Mouse (Mus musculus) spleen, adult 2 months (tissue): ENCODE data around the gene Olfr800.

Source experiments
- CTCF ChIP-seq: fragments of 200-500 bp; IDR thresholded peaks from 2 replicates; pipeline ENCODE4 v1.5.1; 2011; ENCODE audit warnings: mild to moderate bottlenecking, inconsistent platforms; ENCODE audit not compliant: insufficient read depth, insufficient read length, insufficient replicate concordance; ENCODE audit errors: extremely low read depth
- POLR2A ChIP-seq: fragments of 200-500 bp; IDR thresholded peaks from 2 replicates; pipeline ENCODE4 v1.6.1; 2011; ENCODE audit warnings: low read depth, low read length, inconsistent platforms

- no peak for TF ChIP-seq POLR2A
- no peak for TF ChIP-seq CTCF
Observed at GRCm38 (mm10) chr10:129637184-129637583, 20.3 kb upstream of the Olfr800 start, which contains the start of gene Olfr799.
